Mouse (Mus musculus) heart, embryonic 11.5 days (tissue): Measurements from ENCODE around the gene Rusc2. TPM values are rescaled to one million over a fixed set of nuclear protein-coding genes. Genes with fewer than 3 reads are reported as not detected.

Experiments
- ATAC-seq: fragments of 200-750 bp; cut with Nextera tagmentation; replicated peaks from 2 replicates; pipeline ENCODE4 v1.8.0; 2017; ENCODE audit warnings: moderate library complexity; ENCODE audit not compliant: insufficient number of reproducible peaks, low FRiP score, low TSS enrichment
- H3K27ac ChIP-seq: fragments of 300-500 bp; sonication (generic); 2 replicates; pipeline ENCODE4 v1.5.1; 2014; ENCODE audit warnings: mild to moderate bottlenecking, low read depth, low read length
- H3K27me3 ChIP-seq: fragments of 300-500 bp; sonication (generic); 2 replicates; pipeline ENCODE4 v1.6.1; 2014; ENCODE audit warnings: mild to moderate bottlenecking, low read length, mixed read lengths; ENCODE audit not compliant: control insufficient read depth, insufficient read depth
- H3K36me3 ChIP-seq: fragments of 300-500 bp; sonication (generic); 2 replicates; pipeline ENCODE4 v1.6.1; 2014; ENCODE audit warnings: mild to moderate bottlenecking, low read length, moderate library complexity, mixed read lengths; ENCODE audit not compliant: control insufficient read depth, insufficient read depth
- H3K4me1 ChIP-seq: fragments of 300-500 bp; sonication (generic); 2 replicates; pipeline ENCODE4 v1.6.1; 2014; ENCODE audit warnings: low read length; ENCODE audit not compliant: control insufficient read depth, insufficient read depth
- H3K4me2 ChIP-seq: fragments of 300-500 bp; sonication (generic); 2 replicates; pipeline ENCODE4 v1.6.1; 2014; ENCODE audit warnings: mild to moderate bottlenecking, moderate library complexity
- H3K4me3 ChIP-seq: fragments of 300-500 bp; sonication (generic); 2 replicates; pipeline ENCODE4 v1.5.1; 2014; ENCODE audit warnings: low read depth, low read length
- H3K9ac ChIP-seq: fragments of 300-500 bp; sonication (generic); 2 replicates; pipeline ENCODE4 v1.6.1; 2014; ENCODE audit warnings: mild to moderate bottlenecking, low read depth, low read length, moderate library complexity
- H3K9me3 ChIP-seq: fragments of 300-500 bp; sonication (generic); replicated peaks from 2 replicates; pipeline ENCODE4 v1.6.1; 2016; ENCODE audit warnings: low read length; ENCODE audit not compliant: control insufficient read depth
- WGBS: fragments of 180-500 bp; shearing (Covaris S2); extraction: QIAGEN DNeasy Blood & Tissue Kit; methylation state at CpG from one replicate; pipeline ENCODE4 v1.1.7; 2014; ENCODE audit not compliant: insufficient replicate concordance; 5-methylcytosine and 5-hydroxymethylcytosine counted together
- polyA plus RNA-seq: library from polyadenylated mRNA; unstranded; fragments of >200 nt; fragmentation: Nextera tagmentation; extraction: Ambion mirVana; gene quantifications from 2 replicates; pipeline ENCODE4 v1.2.1, GENCODE M21; 2014

Rusc2 gene
- polyA plus RNA-seq, 1 experiment from 2014 or later = 7.8 TPM

- no peak for ATAC-seq
- peak overlapping the region; percentile 89 for H3K4me2 ChIP-seq
- H3K4me3 ChIP-seq = peak overlapping the region; percentile 68; the same call in 1 of the 2 replicates
- H3K36me3 ChIP-seq = no peaks in the 10 kb centered on the region
- H3K27me3 ChIP-seq = 0 out of 2 replicates have a peak, but pooled peaks cover 2% of the 10 kb centered on the region
- 57% methylated on average over 10 of the region's 10 CpGs for WGBS
- H3K9me3 ChIP-seq = no peaks in the 10 kb centered on the region
- no peak overlapping the region for H3K27ac ChIP-seq
- H3K4me1 ChIP-seq = no peaks in the 10 kb centered on the region
- peak overlapping the region; percentile 83; the same call in 1 of the 2 replicates for H3K9ac ChIP-seq
Observed at GRCm38 (mm10) chr4:43380951-43381350, 828 bp upstream of the Rusc2 start.

- ATAC-seq = peak; percentile 63
- Histone ChIP-seq H3K9me3 (no peaks in the 10 kb centered on the region), H3K4me2 (peak overlapping the region; percentile 89), H3K36me3 (no peaks in the 10 kb centered on the region), H3K4me1 (no peaks in the 10 kb centered on the region), H3K4me3 (peak overlapping the region; percentile 68), H3K9ac (peak overlapping the region; percentile 83), H3K27ac (no peak overlapping the region), H3K27me3 (0 out of 2 replicates have a peak, but pooled peaks cover 2% of the 10 kb centered on the region)
- 7% methylated on average over 26 of the region's 33 CpGs for WGBS
Observed at GRCm38 (mm10) chr4:43382155-43383020, 609 bp downstream of the Rusc2 start.

GRCm38 (mm10) chr4:43383246-43384082 lies 1.7 kb downstream of the Rusc2 start:
- no peaks in the 10 kb centered on the region for H3K4me1 ChIP-seq
- no peak overlapping the region for H3K4me3 ChIP-seq
- no peak for ATAC-seq
- H3K36me3 ChIP-seq = no peaks in the 10 kb centered on the region
- H3K9ac ChIP-seq = no peak overlapping the region
- 66% methylated on average over 11 of the region's 11 CpGs for WGBS
- no peak overlapping the region for H3K27ac ChIP-seq
- H3K4me2 ChIP-seq = peak overlapping the region; percentile 23; the same call in 1 of the 2 replicates
- 0 out of 2 replicates have a peak, but pooled peaks cover 2% of the 10 kb centered on the region for H3K27me3 ChIP-seq
- H3K9me3 ChIP-seq = no peaks in the 10 kb centered on the region

GRCm38 (mm10) chr4:43384083-43384460 lies 2.3 kb downstream of the Rusc2 start:
- no peak overlapping the region for H3K4me2 ChIP-seq
- 76% methylated on average over 5 of the region's 5 CpGs for WGBS
- ATAC-seq = no peak

GRCm38 (mm10) chr4:43384541-43384940 lies 2.8 kb downstream of the Rusc2 start:
- Histone ChIP-seq H3K27ac (no peak overlapping the region), H3K4me3 (no peak overlapping the region), H3K36me3 (no peaks in the 10 kb centered on the region), H3K9ac (no peak overlapping the region), H3K4me2 (no peak overlapping the region), H3K9me3 (no peaks in the 10 kb centered on the region), H3K27me3 (0 out of 2 replicates have a peak, but pooled peaks cover 2% of the 10 kb centered on the region), H3K4me1 (peaks cover 2% of the 10 kb centered on the region)
- WGBS = 85% methylated on average over 3 of the region's 3 CpGs
- no peak for ATAC-seq

More at GRCm38 (mm10) chr4:43384083-43384460, 2.3 kb downstream of the Rusc2 start:
- H3K36me3 ChIP-seq = no peaks in the 10 kb centered on the region
- H3K9ac ChIP-seq = no peak overlapping the region
- no peak overlapping the region for H3K4me3 ChIP-seq
- no peaks in the 10 kb centered on the region for H3K4me1 ChIP-seq
- H3K27ac ChIP-seq = no peak overlapping the region
- H3K27me3 ChIP-seq = 0 out of 2 replicates have a peak, but pooled peaks cover 2% of the 10 kb centered on the region
- H3K9me3 ChIP-seq = no peaks in the 10 kb centered on the region

- Histone ChIP-seq H3K4me1 (peaks cover 8% of the 10 kb centered on the region), H3K4me2 (no peak overlapping the region), H3K36me3 (no peaks in the 10 kb centered on the region), H3K9ac (no peak overlapping the region), H3K4me3 (no peak overlapping the region), H3K27ac (no peak overlapping the region), H3K27me3 (no peaks in the 10 kb centered on the region), H3K9me3 (no peaks in the 10 kb centered on the region)
- no peak for ATAC-seq
Observed at GRCm38 (mm10) chr4:43386932-43387331, 5.2 kb downstream of the Rusc2 start.

- ATAC-seq = no peak
- WGBS = 58% methylated on average over 2 of the region's 2 CpGs
Observed at GRCm38 (mm10) chr4:43389390-43389789, 7.6 kb downstream of the Rusc2 start.

GRCm38 (mm10) chr4:43389845-43390440 lies 8.2 kb downstream of the Rusc2 start:
- Histone ChIP-seq H3K4me2 (no peak overlapping the region), H3K36me3 (no peaks in the 10 kb centered on the region), H3K9me3 (no peaks in the 10 kb centered on the region), H3K9ac (no peak overlapping the region), H3K27me3 (no peaks in the 10 kb centered on the region), H3K4me3 (no peak overlapping the region), H3K4me1 (peaks cover 19% of the 10 kb centered on the region), H3K27ac (peak overlapping the region; percentile 50)
- WGBS = 57% methylated on average over 9 of the region's 9 CpGs
- no peak for ATAC-seq

More at GRCm38 (mm10) chr4:43389390-43389789, 7.6 kb downstream of the Rusc2 start:
- Histone ChIP-seq H3K4me1 (peaks cover 13% of the 10 kb centered on the region), H3K9ac (no peak overlapping the region), H3K4me2 (no peak overlapping the region), H3K27ac (peak overlapping the region; percentile 50), H3K27me3 (no peaks in the 10 kb centered on the region), H3K4me3 (no peak overlapping the region), H3K9me3 (no peaks in the 10 kb centered on the region), H3K36me3 (no peaks in the 10 kb centered on the region)
